Mouse (Mus musculus) heart, embryonic 15.5 days (tissue): ENCODE results near the gene Trak1. TPM values are rescaled to one million over a fixed set of nuclear protein-coding genes. Genes with fewer than 3 reads are reported as not detected.

Experiments
- ATAC-seq: fragments of 200-750 bp; cut with Nextera tagmentation; replicated peaks from 2 replicates; pipeline ENCODE4 v1.8.0; 2017; ENCODE audit warnings: low read depth, moderate TSS enrichment; ENCODE audit not compliant: insufficient number of reproducible peaks, insufficient read depth, low FRiP score
- H3K27ac ChIP-seq: fragments of 300-500 bp; sonication (generic); 2 replicates; pipeline ENCODE4 v1.5.1; 2015; ENCODE audit warnings: mild to moderate bottlenecking, inconsistent platforms
- H3K27me3 ChIP-seq: fragments of 300-500 bp; sonication (generic); 2 replicates; pipeline ENCODE4 v1.6.1; 2015; ENCODE audit warnings: inconsistent platforms
- H3K36me3 ChIP-seq: fragments of 300-500 bp; sonication (generic); 2 replicates; pipeline ENCODE4 v1.6.1; 2015; ENCODE audit warnings: mild to moderate bottlenecking, inconsistent platforms
- H3K4me1 ChIP-seq: fragments of 300-500 bp; sonication (generic); replicated peaks from 2 replicates; pipeline ENCODE4 v1.6.1; 2015; ENCODE audit warnings: inconsistent platforms
- H3K4me2 ChIP-seq: fragments of 300-500 bp; sonication (generic); 2 replicates; pipeline ENCODE4 v1.6.1; 2015; ENCODE audit warnings: inconsistent platforms, mild to moderate bottlenecking, moderate library complexity
- H3K4me3 ChIP-seq: fragments of 300-500 bp; sonication (generic); 2 replicates; pipeline ENCODE4 v1.5.1; 2015; ENCODE audit warnings: mild to moderate bottlenecking, inconsistent platforms
- H3K9ac ChIP-seq: fragments of 300-500 bp; sonication (generic); 2 replicates; pipeline ENCODE4 v1.6.1; 2015; ENCODE audit warnings: mild to moderate bottlenecking, inconsistent platforms
- H3K9me3 ChIP-seq: fragments of 300-500 bp; sonication (generic); replicated peaks from 2 replicates; pipeline ENCODE4 v1.6.1; 2016; ENCODE audit warnings: inconsistent platforms
- WGBS: fragments of 180-500 bp; shearing (Covaris S2); methylation state at CpG from one replicate; pipeline ENCODE4 v1.1.7; 2015; ENCODE audit warnings: mixed read lengths; 5-methylcytosine and 5-hydroxymethylcytosine counted together
- polyA plus RNA-seq: library from polyadenylated mRNA; unstranded; fragments of >200 nt; fragmentation: Nextera tagmentation; extraction: Ambion mirVana; gene quantifications from 2 replicates; pipeline ENCODE4 v1.2.1, GENCODE M21; 2015

Gene Trak1
- polyA plus RNA-seq, 1 experiment from 2014 or later, result 37.0 TPM

GRCm38 (mm10) chr9:121337938-121338289 is 40.6 kb downstream of the Trak1 start:
- H3K4me1 ChIP-seq, result peaks cover 71% of the 10 kb centered on the region
- no peaks in the 10 kb centered on the region for H3K27me3 ChIP-seq
- H3K27ac ChIP-seq, result peak overlapping the region; percentile 79
- WGBS, result 74% methylated on average over 3 of the region's 3 CpGs
- ATAC-seq, result no peak
- no peaks in the 10 kb centered on the region for H3K36me3 ChIP-seq
- no peak overlapping the region for H3K9ac ChIP-seq
- H3K9me3 ChIP-seq, result no peaks in the 10 kb centered on the region
- H3K4me3 ChIP-seq, result no peak overlapping the region
- H3K4me2 ChIP-seq, result peak overlapping the region; percentile 23

GRCm38 (mm10) chr9:121341832-121342231 is 44.5 kb downstream of the Trak1 start:
- Histone ChIP-seq H3K4me2 (no peak overlapping the region), H3K27me3 (no peaks in the 10 kb centered on the region), H3K27ac (peak overlapping the region; percentile 34; the same call in 1 of the 2 replicates), H3K4me3 (no peak overlapping the region), H3K4me1 (peaks cover 72% of the 10 kb centered on the region), H3K9me3 (no peaks in the 10 kb centered on the region), H3K36me3 (no peaks in the 10 kb centered on the region), H3K9ac (no peak overlapping the region)
- ATAC-seq, result no peak
- 65% methylated on average over 7 of the region's 7 CpGs for WGBS

GRCm38 (mm10) chr9:121342510-121343110 is 45.3 kb downstream of the Trak1 start:
- no peak for ATAC-seq
- no peak overlapping the region for H3K4me2 ChIP-seq
- peak overlapping the region; percentile 90 for H3K27ac ChIP-seq
- H3K36me3 ChIP-seq, result no peaks in the 10 kb centered on the region
- no peak overlapping the region for H3K4me3 ChIP-seq
- no peaks in the 10 kb centered on the region for H3K27me3 ChIP-seq
- H3K9me3 ChIP-seq, result no peaks in the 10 kb centered on the region
- no peak overlapping the region for H3K9ac ChIP-seq
- WGBS, result 86% methylated on average over 5 of the region's 5 CpGs
- H3K4me1 ChIP-seq, result peaks cover 72% of the 10 kb centered on the region

GRCm38 (mm10) chr9:121343122-121343876 is 46.0 kb downstream of the Trak1 start:
- no peaks in the 10 kb centered on the region for H3K9me3 ChIP-seq
- H3K27me3 ChIP-seq, result no peaks in the 10 kb centered on the region
- WGBS, result 54% methylated on average over 14 of the region's 14 CpGs
- no peaks in the 10 kb centered on the region for H3K36me3 ChIP-seq
- peak overlapping the region; percentile 90 for H3K27ac ChIP-seq
- H3K9ac ChIP-seq, result no peak overlapping the region
- H3K4me1 ChIP-seq, result peaks cover 72% of the 10 kb centered on the region
- no peak overlapping the region for H3K4me3 ChIP-seq
- no peak overlapping the region for H3K4me2 ChIP-seq
- ATAC-seq, result no peak

- ATAC-seq, result no peak
- Histone ChIP-seq H3K9me3 (no peaks in the 10 kb centered on the region), H3K36me3 (no peaks in the 10 kb centered on the region), H3K4me3 (no peak overlapping the region), H3K9ac (no peak overlapping the region), H3K27me3 (no peaks in the 10 kb centered on the region), H3K4me2 (no peak overlapping the region), H3K4me1 (peaks cover 79% of the 10 kb centered on the region), H3K27ac (peak overlapping the region; percentile 90)
- 58% methylated on average over 3 of the region's 3 CpGs for WGBS
These were observed 47.0 kb downstream of the Trak1 start for GRCm38 (mm10) chr9:121344344-121344743.

- ATAC-seq, result peak; percentile 77
- H3K27me3 ChIP-seq, result no peaks in the 10 kb centered on the region
- no peaks in the 10 kb centered on the region for H3K9me3 ChIP-seq
- no peaks in the 10 kb centered on the region for H3K36me3 ChIP-seq
- H3K4me1 ChIP-seq, result peaks cover 87% of the 10 kb centered on the region
- H3K4me2 ChIP-seq, result peak overlapping the region; percentile 32
- H3K4me3 ChIP-seq, result no peak overlapping the region
- peak overlapping the region; percentile 90 for H3K27ac ChIP-seq
- 50% methylated on average over 15 of the region's 15 CpGs for WGBS
- no peak overlapping the region for H3K9ac ChIP-seq
These were observed 48.3 kb downstream of the Trak1 start for GRCm38 (mm10) chr9:121345427-121346130.

- Histone ChIP-seq H3K4me1 (peaks cover 94% of the 10 kb centered on the region), H3K36me3 (no peaks in the 10 kb centered on the region), H3K4me3 (no peak overlapping the region), H3K9ac (no peak overlapping the region; the same call in 1 of the 2 replicates), H3K4me2 (no peak overlapping the region), H3K9me3 (no peaks in the 10 kb centered on the region), H3K27me3 (no peaks in the 10 kb centered on the region), H3K27ac (peak overlapping the region; percentile 90)
- 56% methylated on average over 5 of the region's 5 CpGs for WGBS
- ATAC-seq, result no peak
These were observed 49.3 kb downstream of the Trak1 start for GRCm38 (mm10) chr9:121346635-121347034.

GRCm38 (mm10) chr9:121347981-121348380 is 50.7 kb downstream of the Trak1 start:
- Histone ChIP-seq H3K9me3 (no peaks in the 10 kb centered on the region), H3K4me1 (peaks cover 94% of the 10 kb centered on the region), H3K27ac (peak overlapping the region; percentile 90), H3K4me2 (peak overlapping the region; percentile 31; the same call in 1 of the 2 replicates), H3K36me3 (no peaks in the 10 kb centered on the region), H3K27me3 (no peaks in the 10 kb centered on the region), H3K9ac (no peak overlapping the region), H3K4me3 (no peak overlapping the region)
- 0 out of 2 replicates have a peak, but pooled peaks have one; percentile 17 for ATAC-seq
- 30% methylated on average over 10 of the region's 10 CpGs for WGBS

GRCm38 (mm10) chr9:121348476-121348875 is 51.2 kb downstream of the Trak1 start:
- peak overlapping the region; percentile 90 for H3K27ac ChIP-seq
- WGBS, result 10% methylated on average over 5 of the region's 5 CpGs
- no peaks in the 10 kb centered on the region for H3K9me3 ChIP-seq
- H3K27me3 ChIP-seq, result no peaks in the 10 kb centered on the region
- no peaks in the 10 kb centered on the region for H3K36me3 ChIP-seq
- H3K4me2 ChIP-seq, result peak overlapping the region; percentile 31
- ATAC-seq, result no peak
- no peak overlapping the region for H3K4me3 ChIP-seq
- peaks cover 92% of the 10 kb centered on the region for H3K4me1 ChIP-seq
- H3K9ac ChIP-seq, result peak overlapping the region; percentile 37; the same call in 1 of the 2 replicates

GRCm38 (mm10) chr9:121349111-121349510 is 51.8 kb downstream of the Trak1 start:
- Histone ChIP-seq H3K9ac (no peak overlapping the region), H3K27me3 (no peaks in the 10 kb centered on the region), H3K4me2 (no peak overlapping the region), H3K9me3 (no peaks in the 10 kb centered on the region), H3K4me1 (peaks cover 85% of the 10 kb centered on the region), H3K36me3 (no peaks in the 10 kb centered on the region), H3K4me3 (no peak overlapping the region), H3K27ac (peak overlapping the region; percentile 90)
- no peak for ATAC-seq
- WGBS, result 88% methylated on average over 8 of the region's 8 CpGs

- no peak overlapping the region for H3K9ac ChIP-seq
- no peak overlapping the region for H3K4me2 ChIP-seq
- H3K27me3 ChIP-seq, result no peaks in the 10 kb centered on the region
- no peak; the same call in 1 of the 2 replicates for ATAC-seq
- H3K9me3 ChIP-seq, result no peaks in the 10 kb centered on the region
- 47% methylated on average over 3 of the region's 3 CpGs for WGBS
- H3K36me3 ChIP-seq, result no peaks in the 10 kb centered on the region
- H3K4me3 ChIP-seq, result no peak overlapping the region
- peaks cover 82% of the 10 kb centered on the region for H3K4me1 ChIP-seq
- peak overlapping the region; percentile 69 for H3K27ac ChIP-seq
These were observed 53.3 kb downstream of the Trak1 start for GRCm38 (mm10) chr9:121350601-121351000.
